ENCODE assay signal across 25 mouse cellular contexts in genomic region chr11:77725183-77725582, GRCm38 (mm10). TPM values are rescaled to one million over a fixed set of nuclear protein-coding genes. Genes with fewer than 3 reads are reported as not detected.
A peak's percentile ranks its signal among the peaks of the same experiment; 100 is the strongest.
DNase-seq lines count a peak whose midpoint lies in the region; ATAC-seq lines count a peak whose summit lies in the region.
"Had no signal": no experiment of that assay in that cellular context is flagged by ENCODE, and none has a peak within 500 bp of the region (broad histone marks: within the 10 kb centered on the region; RNA-seq: fewer than 3 reads in every experiment).

TSS of gene Cryba1 (minus strand) at chr11:77725283.

- DNase-seq in embryonic facial prominence, embryonic 11.5 days (ENCODE audit: low spot score) = no peak
- DNase-seq in embryonic facial prominence, embryonic 10.5 days (ENCODE audit: low spot score) = no peak
- no peak for DNase-seq in midbrain, embryonic 10.5 days (ENCODE audit: low spot score)
- DNase-seq in retina, postnatal 1 day = peak; percentile 18
- DNase-seq in retina, embryonic 14.5 days (ENCODE audit: low spot score) = no peak
- DNase-seq in left cerebral cortex, adult 18-20 months (ENCODE audit: low spot score in 2 of 2) = no peak
- DNase-seq: adrenal gland, adult 2 months; adrenal gland, postnatal 10 days; adrenal gland, postnatal 25 days; cerebellum, adult 11-12 months; cerebellum, adult 2 months; cerebellum, adult 9-10 months had no signal

- H3K4me1 ChIP-seq in embryonic facial prominence, embryonic 11.5 days (ENCODE audit: control insufficient read depth, insufficient read depth, low read length) = no peaks in the 10 kb centered on the region
- peaks cover 6% of the 10 kb centered on the region; the same call in 1 of the 2 replicates for H3K4me1 ChIP-seq in embryonic facial prominence, embryonic 10.5 days
- peaks cover 19% of the 10 kb centered on the region for H3K4me1 ChIP-seq in midbrain, embryonic 10.5 days
- no peaks in the 10 kb centered on the region for H3K4me1 ChIP-seq in midbrain, embryonic 15.5 days
- H3K4me1 ChIP-seq in embryonic facial prominence, embryonic 12.5 days = no peaks in the 10 kb centered on the region
- H3K4me1 ChIP-seq: embryonic facial prominence, embryonic 13.5 days had no signal

- H3K36me3 ChIP-seq in embryonic facial prominence, embryonic 11.5 days (replicated peaks; ENCODE audit: control insufficient read depth, insufficient read depth, low read depth, low read length) = no peaks in the 10 kb centered on the region
- H3K36me3 ChIP-seq in embryonic facial prominence, embryonic 10.5 days (replicated peaks) = 0 out of 2 replicates have a peak, but pooled peaks cover 3% of the 10 kb centered on the region
- H3K36me3 ChIP-seq in midbrain, embryonic 10.5 days = no peaks in the 10 kb centered on the region
- H3K36me3 ChIP-seq in midbrain, embryonic 15.5 days (replicated peaks) = no peaks in the 10 kb centered on the region
- H3K36me3 ChIP-seq in embryonic facial prominence, embryonic 12.5 days = no peaks in the 10 kb centered on the region
- H3K36me3 ChIP-seq: embryonic facial prominence, embryonic 13.5 days; embryonic facial prominence, embryonic 15.5 days; forebrain, embryonic 10.5 days; forebrain, embryonic 12.5 days had no signal

- no peak for ATAC-seq in embryonic facial prominence, embryonic 11.5 days (replicated peaks; ENCODE audit: insufficient number of reproducible peaks, low FRiP score, low TSS enrichment, low read depth)
- no peak for ATAC-seq in midbrain, embryonic 15.5 days (replicated peaks)
- no peak for ATAC-seq in embryonic facial prominence, embryonic 12.5 days (ENCODE audit: insufficient number of reproducible peaks, insufficient read depth, low FRiP score, low TSS enrichment)
- ATAC-seq: forebrain, embryonic 14.5 days; forebrain, embryonic 16.5 days had no signal

- H3K9ac ChIP-seq in embryonic facial prominence, embryonic 11.5 days (replicated peaks; ENCODE audit: low read length) = no peak within 1 kb of the TSS
- no peak within 1 kb of the TSS for H3K9ac ChIP-seq in midbrain, embryonic 15.5 days
- H3K9ac ChIP-seq in embryonic facial prominence, embryonic 12.5 days = no peak within 1 kb of the TSS
- H3K9ac ChIP-seq: embryonic facial prominence, embryonic 13.5 days; embryonic facial prominence, embryonic 15.5 days; forebrain, embryonic 12.5 days had no signal

- WGBS in embryonic facial prominence, embryonic 11.5 days = 41% methylated on average over 7 of the region's 7 CpGs
- 55% methylated on average over 7 of the region's 7 CpGs for WGBS in embryonic facial prominence, embryonic 10.5 days
- WGBS in midbrain, embryonic 10.5 days = 48% methylated on average over 7 of the region's 7 CpGs
- WGBS in midbrain, embryonic 15.5 days = 35% methylated on average over 7 of the region's 7 CpGs
- 52% methylated on average over 7 of the region's 7 CpGs for WGBS in embryonic facial prominence, embryonic 12.5 days

- no peak within 1 kb of the TSS for H3K4me2 ChIP-seq in embryonic facial prominence, embryonic 11.5 days (ENCODE audit: low read depth, low read length)
- no peak within 1 kb of the TSS for H3K4me2 ChIP-seq in midbrain, embryonic 15.5 days
- H3K4me2 ChIP-seq in embryonic facial prominence, embryonic 12.5 days (replicated peaks) = no peak within 1 kb of the TSS
- H3K4me2 ChIP-seq: embryonic facial prominence, embryonic 13.5 days; embryonic facial prominence, embryonic 15.5 days; forebrain, embryonic 12.5 days had no signal

- no peak within 1 kb of the TSS for H3K4me3 ChIP-seq in embryonic facial prominence, embryonic 11.5 days (ENCODE audit: low read depth, low read length)
- H3K4me3 ChIP-seq in embryonic facial prominence, embryonic 10.5 days = no peak within 1 kb of the TSS
- H3K4me3 ChIP-seq in midbrain, embryonic 10.5 days = no peak within 1 kb of the TSS
- H3K4me3 ChIP-seq in midbrain, embryonic 15.5 days = no peak within 1 kb of the TSS
- H3K4me3 ChIP-seq in embryonic facial prominence, embryonic 12.5 days = no peak within 1 kb of the TSS
- H3K4me3 ChIP-seq: embryonic facial prominence, embryonic 13.5 days; embryonic facial prominence, embryonic 15.5 days; erythroblast, embryonic 14.5 days; forebrain, embryonic 10.5 days; forebrain, embryonic 12.5 days had no signal

- H3K27ac ChIP-seq in embryonic facial prominence, embryonic 11.5 days (replicated peaks; ENCODE audit: low read depth, low read length) = no peak within 1 kb of the TSS
- no peak within 1 kb of the TSS for H3K27ac ChIP-seq in embryonic facial prominence, embryonic 10.5 days (replicated peaks)
- H3K27ac ChIP-seq in midbrain, embryonic 10.5 days (replicated peaks) = peak within 1 kb of the TSS; percentile 25; the same call in 1 of the 2 replicates
- no peak within 1 kb of the TSS for H3K27ac ChIP-seq in midbrain, embryonic 15.5 days
- no peak within 1 kb of the TSS for H3K27ac ChIP-seq in embryonic facial prominence, embryonic 12.5 days
- H3K27ac ChIP-seq: embryonic facial prominence, embryonic 13.5 days; embryonic facial prominence, embryonic 15.5 days; forebrain, embryonic 10.5 days; forebrain, embryonic 12.5 days had no signal

- no peaks in the 10 kb centered on the region for H3K9me3 ChIP-seq in embryonic facial prominence, embryonic 11.5 days (replicated peaks; ENCODE audit: control insufficient read depth, low read length)
- H3K9me3 ChIP-seq in embryonic facial prominence, embryonic 10.5 days = no peaks in the 10 kb centered on the region
- no peaks in the 10 kb centered on the region for H3K9me3 ChIP-seq in midbrain, embryonic 10.5 days (replicated peaks)
- H3K9me3 ChIP-seq in midbrain, embryonic 15.5 days = no peaks in the 10 kb centered on the region
- no peaks in the 10 kb centered on the region for H3K9me3 ChIP-seq in embryonic facial prominence, embryonic 12.5 days
- H3K9me3 ChIP-seq: embryonic facial prominence, embryonic 13.5 days; embryonic facial prominence, embryonic 15.5 days; forebrain, embryonic 10.5 days; forebrain, embryonic 12.5 days had no signal

- H3K27me3 ChIP-seq in embryonic facial prominence, embryonic 11.5 days (ENCODE audit: control insufficient read depth, insufficient read depth, low read length) = no peaks in the 10 kb centered on the region
- H3K27me3 ChIP-seq in embryonic facial prominence, embryonic 10.5 days (replicated peaks; ENCODE audit: low read depth, poor library complexity, severe bottlenecking) = no peaks in the 10 kb centered on the region
- no peaks in the 10 kb centered on the region for H3K27me3 ChIP-seq in midbrain, embryonic 10.5 days (ENCODE audit: low read depth, poor library complexity, severe bottlenecking)
- H3K27me3 ChIP-seq in midbrain, embryonic 15.5 days (replicated peaks) = no peaks in the 10 kb centered on the region
- no peaks in the 10 kb centered on the region for H3K27me3 ChIP-seq in embryonic facial prominence, embryonic 12.5 days
- H3K27me3 ChIP-seq: embryonic facial prominence, embryonic 13.5 days; embryonic facial prominence, embryonic 15.5 days; forebrain, embryonic 12.5 days had no signal

RNA-seq across cellular contexts. Expression of gene Cryba1, which starts in this region (rescaled TPM):
- polyA plus RNA-seq in embryonic facial prominence, embryonic 11.5 days (2014; fragmentation: Nextera tagmentation; extraction: Ambion mirVana) = 10.6 and 60.0 TPM in 2 replicates
- 0.88 and 2.2 TPM in 2 replicates for polyA plus RNA-seq in embryonic facial prominence, embryonic 10.5 days (2016; fragmentation: Nextera tagmentation; extraction: Ambion mirVana)
- 1.9 and 2.0 TPM in 2 replicates for polyA plus RNA-seq in midbrain, embryonic 10.5 days (2016; fragmentation: Nextera tagmentation; extraction: Ambion mirVana)
- polyA plus RNA-seq in midbrain, embryonic 15.5 days (2015; fragmentation: Nextera tagmentation; extraction: Ambion mirVana) = 0.31 and 0.53 TPM in 2 replicates
- 67.0 and 159 TPM in 2 replicates for polyA plus RNA-seq in embryonic facial prominence, embryonic 12.5 days (2016; fragmentation: Nextera tagmentation; extraction: Ambion mirVana)
- total RNA-seq in left cerebral cortex, adult 18-20 months (2021) = not detected
- total RNA-seq: adrenal gland, adult 2 months; adrenal gland, postnatal 10 days; adrenal gland, postnatal 25 days; adrenal gland, postnatal 4 days; ES-E14; MEL had no signal
- polyA plus RNA-seq: adrenal gland, adult 2 months; cerebellum, adult 2 months; cortical plate, adult 2 months; embryonic facial prominence, embryonic 13.5 days; erythroblast, embryonic 14.5 days had no signal
